Mouse (Mus musculus) cerebellum, adult 11 months (tissue): ENCODE measurements around the gene Slc35a1.

Experiments used
- DNase-seq: peaks from one replicate; pipeline ENCODE4 v3.0.0; 2022

The Slc35a1 gene

DNA sequence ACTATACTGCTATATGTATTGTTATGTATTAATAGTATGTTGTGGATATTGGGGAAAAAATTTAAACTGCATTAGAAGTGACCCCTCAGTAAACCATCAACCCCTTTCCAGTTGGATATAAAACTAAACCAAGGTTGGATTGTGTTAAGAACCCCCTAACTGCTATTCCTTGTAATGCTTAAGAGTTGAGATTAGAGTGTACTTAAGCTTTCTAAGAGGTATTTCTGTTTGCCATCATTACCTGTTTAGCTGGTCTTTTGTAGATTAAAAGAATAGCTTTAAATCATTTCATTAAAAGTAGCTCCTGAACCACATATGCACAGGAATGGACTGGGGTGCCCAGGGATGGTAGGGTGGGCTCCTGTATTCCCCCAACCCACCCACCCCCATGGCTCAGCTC is 42.5 kb downstream of the Slc35a1 start:
- no peak for DNase-seq

DNA sequence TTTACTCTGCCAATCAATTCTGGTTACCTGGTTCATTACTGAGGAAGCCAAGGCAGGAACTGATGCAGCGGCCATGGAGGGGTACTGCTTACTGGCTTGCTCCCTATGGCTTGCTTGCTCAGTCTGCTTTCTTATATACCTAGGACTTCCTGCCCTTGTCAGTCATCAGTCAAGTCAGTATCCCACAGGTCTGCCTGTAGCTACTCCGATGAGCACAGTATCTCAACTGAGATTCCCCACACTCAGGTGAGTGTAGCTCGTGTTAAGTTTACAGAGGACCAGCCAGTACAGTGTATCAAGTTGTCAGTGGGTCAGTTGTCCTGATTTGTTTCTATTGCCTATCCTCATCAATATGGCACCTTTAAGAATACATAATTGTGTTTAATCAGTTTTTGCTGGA is 46.5 kb downstream of the Slc35a1 start:
- no peak for DNase-seq

DNA sequence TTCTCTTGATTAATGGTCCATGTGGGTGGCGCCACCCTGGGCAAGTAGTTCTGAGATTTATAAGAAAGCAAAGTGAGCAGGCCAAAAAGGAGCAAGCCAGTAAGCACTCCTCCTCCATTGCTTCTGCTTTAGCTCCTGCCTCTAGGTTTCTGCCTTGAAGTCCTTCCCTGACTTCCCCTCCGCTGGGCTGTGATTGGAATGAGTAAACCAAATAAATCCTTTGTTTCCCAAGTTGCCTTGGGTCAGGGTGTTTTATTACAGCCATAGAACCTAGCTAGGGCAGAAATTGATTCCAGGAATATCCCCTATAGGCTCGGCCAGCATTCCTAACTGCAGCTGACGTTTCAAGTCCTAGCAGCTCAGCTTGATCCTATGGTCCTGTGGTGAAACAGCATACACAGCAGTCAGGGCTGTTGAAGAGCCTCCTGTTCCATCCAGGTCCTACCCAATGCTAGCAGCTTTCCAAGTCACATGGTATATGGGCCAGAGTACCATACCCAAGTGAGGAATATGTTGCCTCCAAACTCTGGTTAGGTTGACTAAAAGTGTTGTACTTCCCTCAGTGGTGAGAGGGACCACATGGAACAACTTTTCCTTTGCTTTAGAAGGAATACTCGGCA is 47.4 kb downstream of the Slc35a1 start:
- no peak for DNase-seq

DNA sequence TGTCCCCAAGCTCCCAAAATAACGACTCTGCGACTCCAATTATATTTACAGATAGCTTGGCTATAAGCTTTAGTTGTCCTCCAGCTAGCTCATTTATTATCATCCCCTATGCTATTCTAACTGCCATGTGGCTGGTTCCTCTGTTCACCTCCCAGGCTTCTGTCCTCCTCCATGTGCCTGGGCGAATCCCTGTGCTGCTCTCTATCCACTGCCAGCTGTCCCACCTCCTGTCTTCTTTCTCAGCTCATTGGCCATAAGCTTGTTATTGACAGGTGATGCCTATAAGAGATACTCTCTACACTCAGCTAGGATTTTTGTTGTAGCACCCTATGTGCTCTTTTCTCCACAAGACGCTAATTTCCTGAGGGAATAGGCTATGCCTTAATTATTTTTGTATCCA is 49.4 kb downstream of the Slc35a1 start:
- DNase-seq, result no peak

DNA sequence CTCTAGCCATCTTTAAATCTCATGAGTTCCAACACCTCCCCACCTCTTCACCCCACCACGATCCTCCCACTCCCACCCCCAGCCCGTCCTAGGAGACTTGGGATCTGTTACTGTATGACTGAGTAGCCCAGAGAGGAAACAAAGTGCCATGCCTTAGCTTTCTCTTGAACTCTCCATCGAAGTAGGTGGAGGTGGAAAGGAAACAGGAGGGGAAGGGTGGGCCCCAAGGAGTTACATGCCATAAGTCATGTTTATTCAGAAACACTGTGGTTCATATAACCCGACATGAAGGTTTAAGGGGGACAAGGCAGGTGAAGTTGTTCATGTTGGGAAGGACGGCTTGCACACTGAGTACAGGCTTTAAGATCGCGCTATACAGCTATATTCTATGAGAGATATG is 49.9 kb downstream of the Slc35a1 start:
- DNase-seq, result no peak

DNA sequence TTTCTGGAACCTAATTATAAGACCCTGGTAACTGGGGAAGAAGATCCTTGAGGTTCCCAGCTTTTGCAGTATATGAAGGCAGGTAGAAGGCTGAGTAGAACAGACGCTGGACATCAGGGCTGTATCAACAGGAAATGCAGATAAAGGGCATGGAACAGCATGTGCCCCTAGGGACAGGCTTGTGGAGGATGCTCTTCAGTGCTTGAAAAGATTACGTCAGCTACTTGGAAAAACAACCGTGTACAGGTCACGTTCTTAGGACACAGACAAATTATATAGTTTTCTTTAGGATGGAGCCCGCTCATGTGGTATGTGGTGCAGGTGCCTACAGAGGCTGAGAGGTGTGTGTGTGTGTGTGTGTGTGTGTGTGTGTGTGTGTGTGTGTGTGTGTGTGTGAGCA is 51.2 kb downstream of the Slc35a1 start:
- DNase-seq, result no peak

DNA sequence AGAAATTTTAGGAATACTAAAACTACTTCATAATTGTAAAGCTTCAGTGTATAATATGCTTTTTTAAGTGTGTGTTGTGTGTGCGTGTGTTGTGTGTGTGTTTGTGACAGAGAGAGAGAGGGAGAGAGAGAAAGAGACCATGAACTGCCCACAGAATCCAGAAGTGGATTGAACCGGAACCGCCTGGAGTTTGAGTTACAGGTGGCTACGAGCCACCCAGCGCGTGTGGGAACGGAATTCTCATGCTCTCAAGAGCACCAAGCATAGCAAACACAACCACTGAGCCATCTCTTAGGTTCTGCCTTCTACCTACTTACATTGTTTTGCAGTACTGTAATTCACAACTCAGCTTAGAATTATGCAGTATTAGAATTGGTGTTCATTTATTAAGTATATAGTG is 53.1 kb downstream of the Slc35a1 start:
- DNase-seq, result no peak

DNA sequence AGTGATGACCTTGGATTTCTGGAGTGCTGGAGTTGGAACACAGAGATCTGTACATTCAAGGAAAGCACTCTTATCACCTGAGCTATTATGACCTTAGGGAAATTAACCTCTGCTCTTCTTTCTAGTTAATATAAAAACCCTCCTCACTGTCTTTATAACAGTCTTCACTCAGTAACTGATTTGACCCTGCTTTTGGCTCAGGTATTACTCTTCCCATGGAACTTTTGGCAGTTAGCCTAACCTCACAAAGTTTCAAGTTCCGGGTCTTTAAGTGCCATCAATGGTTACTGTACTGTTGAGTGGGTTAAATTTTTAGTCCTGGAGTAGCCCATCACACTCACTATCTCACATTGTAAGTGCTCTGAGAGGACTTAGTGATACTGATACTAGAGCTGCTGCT is 57.3 kb downstream of the Slc35a1 start:
- no peak for DNase-seq

DNA sequence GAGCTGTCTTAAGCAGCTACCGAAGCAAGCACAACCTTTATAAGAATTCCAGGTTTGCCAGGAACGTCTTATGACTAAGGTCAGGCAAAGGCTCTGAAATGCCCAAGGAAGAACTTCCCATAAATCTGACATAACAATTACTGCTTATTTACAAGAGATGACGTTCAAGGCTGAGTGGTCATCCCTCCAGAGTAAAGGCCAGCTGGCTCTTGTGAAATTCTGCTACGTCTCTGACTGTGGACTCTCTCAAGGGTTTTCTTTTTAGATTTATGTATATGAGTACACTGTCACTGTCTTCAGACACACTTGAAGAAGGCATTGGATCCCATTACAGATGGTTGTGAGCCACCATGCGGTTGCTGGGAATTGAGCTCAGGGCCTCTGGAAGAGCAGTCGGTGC is 60.8 kb downstream of the Slc35a1 start:
- no peak for DNase-seq

DNA sequence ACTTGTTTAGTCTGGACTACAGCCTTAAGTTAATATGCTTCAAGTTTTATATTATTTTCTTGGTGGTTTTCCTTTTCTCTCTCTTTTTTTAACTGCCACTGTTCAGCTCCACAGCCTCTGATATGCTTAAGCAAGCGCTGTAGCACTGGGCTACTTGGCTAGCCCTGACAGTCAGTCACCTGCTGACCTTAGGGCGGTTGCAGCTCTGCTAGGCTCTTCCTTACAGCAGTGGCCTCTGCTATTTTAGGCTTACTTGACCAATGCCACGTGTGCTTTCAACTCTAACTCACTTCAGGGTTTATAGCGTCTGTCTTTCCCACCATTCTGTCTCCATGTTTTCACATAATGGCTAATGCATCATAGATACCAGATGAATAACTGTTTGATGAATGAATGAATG is 61.7 kb downstream of the Slc35a1 start:
- no peak for DNase-seq

DNA sequence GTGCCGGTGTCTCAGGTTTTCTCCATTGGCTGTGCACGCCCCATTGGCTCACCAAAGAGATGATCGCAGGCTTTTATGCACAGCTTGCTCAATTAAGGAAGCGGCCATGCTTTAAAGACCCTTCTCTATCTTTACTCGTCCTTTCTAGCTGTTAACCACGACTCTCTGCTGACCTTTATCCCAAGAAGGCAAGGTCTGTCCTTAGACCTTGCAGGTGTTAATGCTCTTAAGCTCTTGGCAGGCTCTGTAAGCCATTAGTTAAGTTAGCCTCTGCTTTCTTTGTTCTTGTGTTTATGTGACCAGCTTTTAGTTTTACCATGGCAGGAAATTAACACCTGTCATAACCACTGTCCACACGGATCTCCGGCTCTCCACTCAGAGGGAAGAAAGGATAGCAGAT is 71.1 kb downstream of the Slc35a1 start:
- no peak for DNase-seq

DNA sequence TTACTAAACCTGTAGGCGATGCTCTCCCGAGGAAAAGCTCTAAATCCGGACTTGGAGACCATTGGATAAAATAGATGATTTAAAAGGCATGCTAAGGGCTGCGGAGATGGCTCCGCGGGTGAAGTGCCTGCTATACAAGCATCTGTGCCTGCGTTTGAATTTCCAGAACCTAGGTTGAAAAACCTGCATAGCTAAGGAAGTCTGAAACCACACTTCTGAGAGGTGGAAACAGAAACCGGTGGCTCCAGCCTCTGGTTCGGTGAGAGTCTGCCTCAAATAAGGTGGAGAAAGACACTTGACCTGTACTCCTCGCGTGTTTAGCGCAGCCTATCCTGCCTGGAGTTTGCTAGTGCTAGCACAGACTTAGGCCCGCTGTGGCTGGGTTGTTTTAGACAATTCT is 71.9 kb downstream of the Slc35a1 start:
- DNase-seq, result peak; percentile 16

DNA sequence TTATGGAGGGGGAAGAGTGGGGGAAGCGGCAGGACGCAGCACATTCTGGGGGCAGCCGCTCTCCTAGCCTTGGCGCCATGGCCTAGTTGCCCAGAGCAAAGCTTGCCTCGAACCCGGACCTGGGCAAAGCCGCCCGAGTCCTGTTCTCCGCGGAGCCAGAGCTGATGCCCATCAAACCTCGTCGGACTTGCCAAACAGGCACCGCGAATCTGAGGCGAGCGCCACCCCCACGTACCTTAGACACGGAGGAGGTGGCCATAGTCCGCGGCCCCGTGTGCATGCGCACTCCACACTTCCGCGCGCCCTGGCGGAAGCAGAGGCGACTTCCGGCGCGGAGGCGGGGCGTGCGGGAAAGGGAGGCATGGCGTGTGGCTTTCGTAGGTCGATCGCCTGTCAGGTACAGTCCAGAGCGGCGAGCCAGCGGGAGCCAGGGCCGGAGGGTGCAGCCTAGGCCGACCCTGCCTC is 72.6 kb downstream of the Slc35a1 start, which contains the start of the genes Orc3 and Rars2:
Orc3 (minus strand) TSS at position 315 of the 465 bp plus-strand sequence.
Rars2 (plus strand) TSS at position 328 of the 465 bp plus-strand sequence.
- peak; percentile 91 for DNase-seq

DNA sequence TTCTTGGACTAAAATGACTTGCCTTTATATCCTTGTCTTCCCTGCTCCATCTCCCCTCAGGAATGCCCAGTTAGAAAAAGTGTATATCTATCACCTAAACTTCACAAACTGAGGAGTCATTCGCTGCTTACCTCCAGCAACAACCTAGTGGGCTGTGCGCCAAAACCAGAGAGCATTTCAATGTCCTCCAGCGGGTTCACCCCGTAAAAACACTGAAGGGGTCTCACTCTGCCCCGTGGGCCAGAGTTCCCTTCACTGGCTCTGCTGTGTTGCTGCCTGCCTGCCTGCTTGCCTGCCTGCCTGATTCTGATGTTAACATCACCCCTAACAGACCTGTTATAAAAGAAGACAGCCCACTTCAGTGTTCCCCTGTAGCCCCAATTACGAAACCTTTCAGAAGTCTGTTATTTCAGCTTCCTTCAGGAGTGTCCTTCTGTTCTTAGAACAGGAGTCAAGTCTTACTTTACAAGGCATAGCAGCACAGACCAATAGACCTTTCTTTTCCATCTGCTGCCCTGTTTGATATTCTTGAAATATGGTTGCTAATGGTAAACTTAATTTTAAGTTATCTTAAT is 73.6 kb downstream of the Slc35a1 start:
- DNase-seq, result peak; percentile 21
